ENCODE assay signal across 17 mouse cellular contexts in the genomic region with DNA sequence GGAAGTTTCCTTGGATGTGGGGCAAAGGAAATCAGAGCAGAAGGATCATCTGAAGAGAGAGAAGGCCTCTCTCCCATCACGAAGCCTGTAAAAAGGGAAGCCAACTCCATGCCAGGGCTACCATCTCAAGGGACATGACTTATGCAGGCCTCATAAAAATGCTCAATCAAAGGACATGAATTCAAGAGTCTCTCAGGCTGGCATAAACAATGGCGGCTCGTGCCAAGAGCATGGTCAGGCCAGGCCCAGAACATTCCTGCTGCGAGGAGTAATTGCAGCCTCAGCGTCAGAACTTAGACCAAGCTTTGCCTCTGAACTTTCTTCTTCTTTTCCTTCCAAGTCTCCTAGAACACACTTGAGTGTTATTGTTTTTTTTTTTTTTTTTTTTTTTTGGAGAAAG.
DNase-seq lines count a peak whose midpoint lies in the region; ATAC-seq lines count a peak whose summit lies in the region.
"Had no signal": no experiment of that assay in that cellular context is flagged by ENCODE, and none has a peak within 500 bp of the region (broad histone marks: within the 10 kb centered on the region; RNA-seq: fewer than 3 reads in every experiment).

No protein-coding gene starts in this region.

- no peaks in the 10 kb centered on the region for H3K36me3 ChIP-seq in heart, embryonic 12.5 days
- H3K36me3 ChIP-seq in intestine, embryonic 16.5 days (ENCODE audit: control insufficient read depth, insufficient read depth, low read length), result no peaks in the 10 kb centered on the region
- H3K36me3 ChIP-seq: embryonic facial prominence, embryonic 13.5 days; liver, embryonic 13.5 days; midbrain, embryonic 13.5 days had no signal

- no peak overlapping the region for H3K9ac ChIP-seq in heart, embryonic 12.5 days
- no peak overlapping the region for H3K9ac ChIP-seq in intestine, embryonic 16.5 days (ENCODE audit: low read depth, low read length)
- H3K9ac ChIP-seq: embryonic facial prominence, embryonic 13.5 days; liver, embryonic 13.5 days; midbrain, embryonic 13.5 days had no signal

- no peaks in the 10 kb centered on the region for H3K27me3 ChIP-seq in heart, embryonic 12.5 days (replicated peaks)
- no peaks in the 10 kb centered on the region for H3K27me3 ChIP-seq in intestine, embryonic 16.5 days (replicated peaks; ENCODE audit: control insufficient read depth, insufficient read depth, low read length)
- H3K27me3 ChIP-seq: embryonic facial prominence, embryonic 13.5 days; liver, embryonic 13.5 days; midbrain, embryonic 13.5 days had no signal

- ATAC-seq in heart, embryonic 12.5 days (ENCODE audit: insufficient number of reproducible peaks, low FRiP score), result no peak
- no peak for ATAC-seq in intestine, embryonic 16.5 days
- ATAC-seq: hindbrain, postnatal 0 days; midbrain, embryonic 13.5 days had no signal

- H3K4me1 ChIP-seq in heart, embryonic 12.5 days (replicated peaks), result no peaks in the 10 kb centered on the region
- H3K4me1 ChIP-seq in intestine, embryonic 16.5 days (ENCODE audit: control insufficient read depth, insufficient read depth, low read length), result no peaks in the 10 kb centered on the region
- H3K4me1 ChIP-seq: liver, embryonic 13.5 days; midbrain, embryonic 13.5 days had no signal

- DNase-seq in heart, adult 18-20 months, result peak; percentile 27 to 47
- DNase-seq in ovary, postnatal 14 days (ENCODE audit: low spot score), result peak; percentile 10
- no peak for DNase-seq in ovary, postnatal 10 days (ENCODE audit: low spot score)
- DNase-seq in adrenal gland, postnatal 25 days, result peak; percentile 41
- peak; percentile 60 for DNase-seq in skeletal muscle tissue, adult 2 months (ENCODE audit: low read depth, low spot score)
- DNase-seq in layer of hippocampus, postnatal 25 days (ENCODE audit: extremely low spot score in 1 of 2, low spot score in 1 of 2), result no peak
- DNase-seq: cerebellum, postnatal 36 days; layer of hippocampus, adult 9-11 months; left cerebral cortex, postnatal 4 days; liver, embryonic 13.5 days; thymus, postnatal 14 days had no signal

- no peaks in the 10 kb centered on the region for H3K9me3 ChIP-seq in heart, embryonic 12.5 days (replicated peaks)
- no peaks in the 10 kb centered on the region for H3K9me3 ChIP-seq in intestine, embryonic 16.5 days (ENCODE audit: control insufficient read depth, low read length)
- H3K9me3 ChIP-seq: embryonic facial prominence, embryonic 13.5 days; liver, embryonic 13.5 days; midbrain, embryonic 13.5 days had no signal

- H3K4me3 ChIP-seq in heart, embryonic 12.5 days, result no peak overlapping the region
- H3K4me3 ChIP-seq in intestine, embryonic 16.5 days (ENCODE audit: low read length), result no peak overlapping the region
- H3K4me3 ChIP-seq: embryonic facial prominence, embryonic 13.5 days; liver, embryonic 13.5 days; midbrain, embryonic 13.5 days had no signal

- H3K4me2 ChIP-seq in heart, embryonic 12.5 days, result no peak overlapping the region
- no peak overlapping the region for H3K4me2 ChIP-seq in intestine, embryonic 16.5 days (ENCODE audit: low read depth, low read length)
- H3K4me2 ChIP-seq: embryonic facial prominence, embryonic 13.5 days; liver, embryonic 13.5 days; midbrain, embryonic 13.5 days had no signal

- 91% methylated on average over 5 of the region's 5 CpGs for WGBS in heart, embryonic 12.5 days
- WGBS in intestine, embryonic 16.5 days, result 86% methylated on average over 5 of the region's 5 CpGs

- no peak overlapping the region for H3K27ac ChIP-seq in heart, embryonic 12.5 days (ENCODE audit: poor library complexity, severe bottlenecking)
- no peak overlapping the region for H3K27ac ChIP-seq in intestine, embryonic 16.5 days (ENCODE audit: low read length)
- H3K27ac ChIP-seq: embryonic facial prominence, embryonic 13.5 days; hindbrain, postnatal 0 days; liver, embryonic 13.5 days; macrophage; midbrain, embryonic 13.5 days had no signal

Comparison
In these comparisons a context has a peak if more than half of its experiments do, and no peak if none do; other contexts are left out.
1. DNase-seq: peak in heart, adult 18-20 months (2 of 2), ovary, postnatal 14 days (single experiment), adrenal gland, postnatal 25 days (single experiment) and skeletal muscle tissue, adult 2 months (single experiment); none in ovary, postnatal 10 days (single experiment) and layer of hippocampus, postnatal 25 days (0 of 2).